Mouse (Mus musculus): ENCODE results near the gene Cask. TPM values are rescaled to one million over a fixed set of nuclear protein-coding genes. Genes with fewer than 3 reads are reported as not detected.

The Cask gene
- polyA plus RNA-seq, 1 experiment from 2014 or later = 20.0 TPM

GRCm38 (mm10) chrX:13688356-13688755 is 162.8 kb downstream of the Cask start:
- WGBS = 61% methylated on average over 2 of the region's 2 CpGs
- no peaks in the 10 kb centered on the region for H3K36me3 ChIP-seq (ENCODE audit: control insufficient read depth, insufficient read depth, low read length)
- no peak for DNase-seq (ENCODE audit: low spot score, missing footprints)
- H3K4me3 ChIP-seq (ENCODE audit: low read depth, low read length) = no peak overlapping the region
- 0 out of 2 replicates have a peak, but pooled peaks cover 2% of the 10 kb centered on the region for H3K4me1 ChIP-seq (ENCODE audit: control insufficient read depth, insufficient read depth, low read length)
- H3K9me3 ChIP-seq (ENCODE audit: control insufficient read depth, low read length) = no peaks in the 10 kb centered on the region
- no peak for ATAC-seq (ENCODE audit: low FRiP score)
- H3K4me2 ChIP-seq = no peak overlapping the region
- no peak overlapping the region for H3K27ac ChIP-seq (ENCODE audit: low read depth, low read length)
- H3K9ac ChIP-seq (ENCODE audit: low read length) = no peak overlapping the region
- H3K27me3 ChIP-seq (ENCODE audit: control insufficient read depth, insufficient read depth, low read length) = no peaks in the 10 kb centered on the region

- Histone ChIP-seq H3K9ac (ENCODE audit: low read length) (no peak overlapping the region), H3K4me1 (ENCODE audit: control insufficient read depth, insufficient read depth, low read length) (0 out of 2 replicates have a peak, but pooled peaks cover 2% of the 10 kb centered on the region), H3K27ac (ENCODE audit: low read depth, low read length) (no peak overlapping the region), H3K4me3 (ENCODE audit: low read depth, low read length) (no peak overlapping the region), H3K9me3 (ENCODE audit: control insufficient read depth, low read length) (no peaks in the 10 kb centered on the region), H3K4me2 (no peak overlapping the region), H3K27me3 (ENCODE audit: control insufficient read depth, insufficient read depth, low read length) (no peaks in the 10 kb centered on the region), H3K36me3 (ENCODE audit: control insufficient read depth, insufficient read depth, low read length) (no peaks in the 10 kb centered on the region)
- 85% methylated on average over 1 of the region's 1 CpGs for WGBS
- no peak for DNase-seq (ENCODE audit: low spot score, missing footprints)
- ATAC-seq (ENCODE audit: low FRiP score) = no peak
These were observed 164.6 kb downstream of the Cask start for GRCm38 (mm10) chrX:13686589-13686988.

GRCm38 (mm10) chrX:13681748-13682147 is 169.4 kb downstream of the Cask start:
- H3K9ac ChIP-seq (ENCODE audit: low read length) = no peak overlapping the region
- no peaks in the 10 kb centered on the region for H3K36me3 ChIP-seq (ENCODE audit: control insufficient read depth, insufficient read depth, low read length)
- no peaks in the 10 kb centered on the region for H3K4me1 ChIP-seq (ENCODE audit: control insufficient read depth, insufficient read depth, low read length)
- no peak overlapping the region for H3K27ac ChIP-seq (ENCODE audit: low read depth, low read length)
- no peak for ATAC-seq (ENCODE audit: low FRiP score)
- DNase-seq (ENCODE audit: low spot score, missing footprints) = no peak
- H3K27me3 ChIP-seq (ENCODE audit: control insufficient read depth, insufficient read depth, low read length) = no peaks in the 10 kb centered on the region
- H3K9me3 ChIP-seq (ENCODE audit: control insufficient read depth, low read length) = no peaks in the 10 kb centered on the region
- H3K4me3 ChIP-seq (ENCODE audit: low read depth, low read length) = no peak overlapping the region
- 95% methylated on average over 3 of the region's 3 CpGs for WGBS
- H3K4me2 ChIP-seq = no peak overlapping the region

- no peak for ATAC-seq (ENCODE audit: low FRiP score)
- Histone ChIP-seq H3K36me3 (ENCODE audit: control insufficient read depth, insufficient read depth, low read length) (no peaks in the 10 kb centered on the region), H3K27me3 (ENCODE audit: control insufficient read depth, insufficient read depth, low read length) (no peaks in the 10 kb centered on the region), H3K9ac (ENCODE audit: low read length) (no peak overlapping the region), H3K4me2 (no peak overlapping the region), H3K9me3 (ENCODE audit: control insufficient read depth, low read length) (no peaks in the 10 kb centered on the region), H3K4me1 (ENCODE audit: control insufficient read depth, insufficient read depth, low read length) (no peaks in the 10 kb centered on the region), H3K4me3 (ENCODE audit: low read depth, low read length) (no peak overlapping the region), H3K27ac (ENCODE audit: low read depth, low read length) (no peak overlapping the region)
- no peak for DNase-seq (ENCODE audit: low spot score, missing footprints)
- WGBS = 84% methylated on average over 3 of the region's 3 CpGs
These were observed 178.2 kb downstream of the Cask start for GRCm38 (mm10) chrX:13673001-13673400.

GRCm38 (mm10) chrX:13670342-13670741 is 180.8 kb downstream of the Cask start:
- Histone ChIP-seq H3K36me3 (ENCODE audit: control insufficient read depth, insufficient read depth, low read length) (no peaks in the 10 kb centered on the region), H3K4me3 (ENCODE audit: low read depth, low read length) (no peak overlapping the region), H3K27ac (ENCODE audit: low read depth, low read length) (no peak overlapping the region), H3K9ac (ENCODE audit: low read length) (no peak overlapping the region), H3K27me3 (ENCODE audit: control insufficient read depth, insufficient read depth, low read length) (no peaks in the 10 kb centered on the region), H3K4me1 (ENCODE audit: control insufficient read depth, insufficient read depth, low read length) (no peaks in the 10 kb centered on the region), H3K4me2 (no peak overlapping the region), H3K9me3 (ENCODE audit: control insufficient read depth, low read length) (no peaks in the 10 kb centered on the region)
- ATAC-seq (ENCODE audit: low FRiP score) (no peak), DNase-seq (ENCODE audit: low spot score, missing footprints) (no peak)
- whole genome bisulfite sequencing = 81% methylated on average over 3 of the region's 3 CpGs

GRCm38 (mm10) chrX:13668867-13669266 is 182.3 kb downstream of the Cask start:
- Histone ChIP-seq H3K4me1 (ENCODE audit: control insufficient read depth, insufficient read depth, low read length) (no peaks in the 10 kb centered on the region), H3K36me3 (ENCODE audit: control insufficient read depth, insufficient read depth, low read length) (no peaks in the 10 kb centered on the region), H3K27ac (ENCODE audit: low read depth, low read length) (no peak overlapping the region), H3K27me3 (ENCODE audit: control insufficient read depth, insufficient read depth, low read length) (no peaks in the 10 kb centered on the region), H3K9ac (ENCODE audit: low read length) (no peak overlapping the region), H3K4me3 (ENCODE audit: low read depth, low read length) (no peak overlapping the region), H3K9me3 (ENCODE audit: control insufficient read depth, low read length) (no peaks in the 10 kb centered on the region), H3K4me2 (no peak overlapping the region)
- DNase-seq (ENCODE audit: low spot score, missing footprints) (no peak), ATAC-seq (ENCODE audit: low FRiP score) (no peak)
- WGBS = 85% methylated on average over 5 of the region's 5 CpGs

- H3K4me2 ChIP-seq = no peak within 1 kb of the TSS
- H3K9me3 ChIP-seq (ENCODE audit: control insufficient read depth, low read length) = no peaks in the 10 kb centered on the region
- H3K9ac ChIP-seq (ENCODE audit: low read length) = no peak within 1 kb of the TSS
- ATAC-seq (ENCODE audit: low FRiP score) (no peak), DNase-seq (ENCODE audit: low spot score, missing footprints) (no peak)
- H3K27me3 ChIP-seq (ENCODE audit: control insufficient read depth, insufficient read depth, low read length) = no peaks in the 10 kb centered on the region
- no peak within 1 kb of the TSS for H3K4me3 ChIP-seq (ENCODE audit: low read depth, low read length)
- H3K27ac ChIP-seq (ENCODE audit: low read depth, low read length) = no peak within 1 kb of the TSS
- no peaks in the 10 kb centered on the region for H3K4me1 ChIP-seq (ENCODE audit: control insufficient read depth, insufficient read depth, low read length)
- 93% methylated on average over 5 of the region's 5 CpGs for WGBS
- no peaks in the 10 kb centered on the region for H3K36me3 ChIP-seq (ENCODE audit: control insufficient read depth, insufficient read depth, low read length)
These were observed 190.1 kb downstream of the Cask start, which contains the start of gene Gpr82 for GRCm38 (mm10) chrX:13661063-13661462. TSS of gene Gpr82 (plus strand) at chrX:13661363.

GRCm38 (mm10) chrX:13659201-13659890 is 191.8 kb downstream of the Cask start:
- Histone ChIP-seq H3K4me1 (ENCODE audit: control insufficient read depth, insufficient read depth, low read length) (no peaks in the 10 kb centered on the region), H3K9ac (ENCODE audit: low read length) (no peak overlapping the region), H3K9me3 (ENCODE audit: control insufficient read depth, low read length) (no peaks in the 10 kb centered on the region), H3K27ac (ENCODE audit: low read depth, low read length) (no peak overlapping the region), H3K4me2 (no peak overlapping the region), H3K36me3 (ENCODE audit: control insufficient read depth, insufficient read depth, low read length) (no peaks in the 10 kb centered on the region), H3K4me3 (ENCODE audit: low read depth, low read length) (no peak overlapping the region), H3K27me3 (ENCODE audit: control insufficient read depth, insufficient read depth, low read length) (no peaks in the 10 kb centered on the region)
- WGBS = 75% methylated on average over 4 of the region's 4 CpGs
- ATAC-seq (ENCODE audit: low FRiP score) (no peak), DNase-seq (ENCODE audit: low spot score, missing footprints) (no peak)

GRCm38 (mm10) chrX:13658616-13659140 is 192.5 kb downstream of the Cask start:
- ATAC-seq (ENCODE audit: low FRiP score) (no peak), DNase-seq (ENCODE audit: low spot score, missing footprints) (no peak)
- no peaks in the 10 kb centered on the region for H3K4me1 ChIP-seq (ENCODE audit: control insufficient read depth, insufficient read depth, low read length)
- WGBS = 78% methylated on average over 3 of the region's 3 CpGs
- no peaks in the 10 kb centered on the region for H3K9me3 ChIP-seq (ENCODE audit: control insufficient read depth, low read length)
- no peaks in the 10 kb centered on the region for H3K36me3 ChIP-seq (ENCODE audit: control insufficient read depth, insufficient read depth, low read length)
- H3K27ac ChIP-seq (ENCODE audit: low read depth, low read length) = no peak overlapping the region
- no peak overlapping the region for H3K4me2 ChIP-seq
- H3K27me3 ChIP-seq (ENCODE audit: control insufficient read depth, insufficient read depth, low read length) = no peaks in the 10 kb centered on the region
- H3K9ac ChIP-seq (ENCODE audit: low read length) = no peak overlapping the region
- no peak overlapping the region for H3K4me3 ChIP-seq (ENCODE audit: low read depth, low read length)
